ENCODE assay signal across 11 mouse cellular contexts in genomic region chr2:83941378-83941777, GRCm38 (mm10). TPM values are rescaled to one million over a fixed set of nuclear protein-coding genes. Genes with fewer than 3 reads are reported as not detected.
DNase-seq lines count a peak whose midpoint lies in the region; ATAC-seq lines count a peak whose summit lies in the region.
"Had no signal": no experiment of that assay in that cellular context is flagged by ENCODE, and none has a peak within 500 bp of the region (broad histone marks: within the 10 kb centered on the region; RNA-seq: fewer than 3 reads in every experiment).

No protein-coding gene starts in this region.

- no peaks in the 10 kb centered on the region for H3K36me3 ChIP-seq in heart, embryonic 12.5 days
- H3K36me3 ChIP-seq in macrophage (ENCODE audit: inconsistent target): no peaks in the 10 kb centered on the region

- peaks cover 6% of the 10 kb centered on the region for H3K4me1 ChIP-seq in heart, embryonic 12.5 days (replicated peaks)

- H3K9ac ChIP-seq in heart, embryonic 12.5 days: no peak overlapping the region

- H3K79me2 ChIP-seq in macrophage (ENCODE audit: inconsistent target): no peaks in the 10 kb centered on the region

- no peaks in the 10 kb centered on the region for H3K27me3 ChIP-seq in heart, embryonic 12.5 days (replicated peaks)

- intact Hi-C loops in heart, postnatal 14 days (cut with DNase I): no loop called here

- ATAC-seq in heart, embryonic 12.5 days (ENCODE audit: insufficient number of reproducible peaks, low FRiP score): no peak
- ATAC-seq in CD4-positive, CD25-positive, alpha-beta regulatory T cell, adult 4 months: peak; percentile 34
- 0 out of 2 replicates have a peak, but pooled peaks have one; percentile 5 for ATAC-seq in granulocyte monocyte progenitor cell, adult 5-6 weeks (replicated peaks; ENCODE audit: poor library complexity, severe bottlenecking)

- H3K4me3 ChIP-seq in heart, embryonic 12.5 days: peak overlapping the region; percentile 30; the same call in 1 of the 2 replicates
- 0 out of 2 replicates have a peak overlapping the region, but pooled peaks have one; percentile 1 for H3K4me3 ChIP-seq in macrophage (ENCODE audit: inconsistent target)

- 0 out of 2 replicates have a peak, but pooled peaks cover 6% of the 10 kb centered on the region for H3K9me3 ChIP-seq in heart, embryonic 12.5 days (replicated peaks)

- DNase-seq in heart, postnatal 14 days: no peak
- no peak for DNase-seq in cerebellum, postnatal 4 days (ENCODE audit: low spot score in 2 of 2)
- no peak for DNase-seq in cerebellum, postnatal 10 days
- no peak for DNase-seq in cerebellum, adult 8-10 months

- peak overlapping the region; percentile 68 for H3K4me2 ChIP-seq in heart, embryonic 12.5 days

- 44% methylated on average over 3 of the region's 3 CpGs for WGBS in heart, embryonic 12.5 days
- 9% methylated on average over 2 of the region's 3 CpGs for WGBS in macrophage (ENCODE audit: missing documents)

- no peak overlapping the region for H3K27ac ChIP-seq in heart, embryonic 12.5 days (ENCODE audit: poor library complexity, severe bottlenecking)
- H3K27ac ChIP-seq in macrophage: no peak overlapping the region

RNA-seq across cellular contexts. Expression of gene Zswim2, which starts 0.3 kb away (rescaled TPM):
- polyA plus RNA-seq in heart, embryonic 12.5 days (2016; fragmentation: Nextera tagmentation; extraction: Ambion mirVana): not detected in 2 replicates
- not detected for total RNA-seq in heart, postnatal 14 days (2021)
- polyA plus RNA-seq in CD4-positive, CD25-positive, alpha-beta regulatory T cell, adult 4 months (2017; shearing (Covaris generic)): not detected
- total RNA-seq in granulocyte monocyte progenitor cell, adult 5-6 weeks (2014; fragmentation: Nextera tagmentation): not detected in 2 replicates
- not detected in 2 replicates for total RNA-seq in granulocyte monocyte progenitor cell, adult 5-6 weeks (2017)
- total RNA-seq in macrophage (2018; cell fraction: chromatin; rRNA removed): not detected
- total RNA-seq in macrophage (2018; cell fraction: cytosol; rRNA removed): not detected
- total RNA-seq in macrophage (2018; cell fraction: nucleus; rRNA removed): under 1 TPM in 5 of 26 experiments, not detected in 21; 0.18 to 0.47 (median 0.39) TPM
- not detected in 3 replicates for polyA plus RNA-seq in macrophage (2018)
- total RNA-seq: adrenal gland, postnatal 4 days had no signal
- polyA plus RNA-seq: C2C12; liver, embryonic 16.5 days had no signal

RNA-seq across cellular contexts. Expression of gene Gm13698, which starts 14.1 kb away (rescaled TPM):
- polyA plus RNA-seq in heart, embryonic 12.5 days (2016; fragmentation: Nextera tagmentation; extraction: Ambion mirVana): not detected in 2 replicates
- total RNA-seq in heart, postnatal 14 days (2021): under 1 TPM; 0.80 to 0.86 TPM
- polyA plus RNA-seq in CD4-positive, CD25-positive, alpha-beta regulatory T cell, adult 4 months (2017; shearing (Covaris generic)): not detected
- total RNA-seq in granulocyte monocyte progenitor cell, adult 5-6 weeks (2014; fragmentation: Nextera tagmentation): not detected in 2 replicates
- 0.10 and 0.13 TPM in 2 replicates for total RNA-seq in granulocyte monocyte progenitor cell, adult 5-6 weeks (2017)
- not detected for total RNA-seq in macrophage (2018; cell fraction: chromatin; rRNA removed)
- total RNA-seq in macrophage (2018; cell fraction: cytosol; rRNA removed): not detected
- not detected for total RNA-seq in macrophage (2018; cell fraction: nucleus; rRNA removed)
- polyA plus RNA-seq in macrophage (2018): not detected in 3 replicates
- polyA plus RNA-seq: C2C12; liver, embryonic 16.5 days had no signal

RNA-seq across cellular contexts. Expression of gene Gm13693, which starts 19.9 kb away (rescaled TPM):
- polyA plus RNA-seq in heart, embryonic 12.5 days (2016; fragmentation: Nextera tagmentation; extraction: Ambion mirVana): not detected in 2 replicates
- under 1 TPM; 0.80 to 0.86 TPM for total RNA-seq in heart, postnatal 14 days (2021)
- polyA plus RNA-seq in CD4-positive, CD25-positive, alpha-beta regulatory T cell, adult 4 months (2017; shearing (Covaris generic)): not detected
- total RNA-seq in granulocyte monocyte progenitor cell, adult 5-6 weeks (2014; fragmentation: Nextera tagmentation): not detected in 2 replicates
- total RNA-seq in granulocyte monocyte progenitor cell, adult 5-6 weeks (2017): 0.10 and 0.13 TPM in 2 replicates
- total RNA-seq in macrophage (2018; cell fraction: chromatin; rRNA removed): not detected
- not detected for total RNA-seq in macrophage (2018; cell fraction: cytosol; rRNA removed)
- total RNA-seq in macrophage (2018; cell fraction: nucleus; rRNA removed): not detected
- not detected in 3 replicates for polyA plus RNA-seq in macrophage (2018)
- polyA plus RNA-seq: C2C12; liver, embryonic 16.5 days had no signal

RNA-seq across cellular contexts. Expression of gene Gm13695, which starts 25.7 kb away (rescaled TPM):
- polyA plus RNA-seq in heart, embryonic 12.5 days (2016; fragmentation: Nextera tagmentation; extraction: Ambion mirVana): not detected in 2 replicates
- under 1 TPM in 1 of 2 experiments, not detected in 1; 0.86 TPM for total RNA-seq in heart, postnatal 14 days (2021)
- not detected for polyA plus RNA-seq in CD4-positive, CD25-positive, alpha-beta regulatory T cell, adult 4 months (2017; shearing (Covaris generic))
- total RNA-seq in granulocyte monocyte progenitor cell, adult 5-6 weeks (2014; fragmentation: Nextera tagmentation): not detected in 2 replicates
- not detected in 2 replicates for total RNA-seq in granulocyte monocyte progenitor cell, adult 5-6 weeks (2017)
- total RNA-seq in macrophage (2018; cell fraction: chromatin; rRNA removed): not detected
- not detected for total RNA-seq in macrophage (2018; cell fraction: cytosol; rRNA removed)
- total RNA-seq in macrophage (2018; cell fraction: nucleus; rRNA removed): not detected
- not detected in 3 replicates for polyA plus RNA-seq in macrophage (2018)
- total RNA-seq: adrenal gland, postnatal 4 days had no signal
- polyA plus RNA-seq: C2C12; liver, embryonic 16.5 days had no signal

RNA-seq across cellular contexts. Expression of gene Gm13696, which starts 31.5 kb away (rescaled TPM):
- polyA plus RNA-seq in heart, embryonic 12.5 days (2016; fragmentation: Nextera tagmentation; extraction: Ambion mirVana): not detected in 2 replicates
- under 1 TPM; 0.80 to 0.86 TPM for total RNA-seq in heart, postnatal 14 days (2021)
- polyA plus RNA-seq in CD4-positive, CD25-positive, alpha-beta regulatory T cell, adult 4 months (2017; shearing (Covaris generic)): not detected
- total RNA-seq in granulocyte monocyte progenitor cell, adult 5-6 weeks (2014; fragmentation: Nextera tagmentation): not detected in 2 replicates
- total RNA-seq in granulocyte monocyte progenitor cell, adult 5-6 weeks (2017): 0.10 and 0.13 TPM in 2 replicates
- not detected for total RNA-seq in macrophage (2018; cell fraction: chromatin; rRNA removed)
- not detected for total RNA-seq in macrophage (2018; cell fraction: cytosol; rRNA removed)
- not detected for total RNA-seq in macrophage (2018; cell fraction: nucleus; rRNA removed)
- polyA plus RNA-seq in macrophage (2018): not detected in 3 replicates
- polyA plus RNA-seq: C2C12; liver, embryonic 16.5 days had no signal
